Mouse (Mus musculus): ENCODE measurements around the gene Cnnm3.

- TF ChIP-seq CTCF (IDR thresholded peaks at IDR 0.05; ENCODE audit: control insufficient read depth, insufficient read depth, low read length) (no peak), POLR2A (IDR thresholded peaks at IDR 0.05; ENCODE audit: borderline replicate concordance, control insufficient read depth, low read depth, low read length) (no peak)
Measured at GRCm38 (mm10) chr1:36559888-36560287, 48.2 kb downstream of the Cnnm3 start.
